8 mouse cellular contexts compared by ENCODE assay signal in genomic region chr4:82509166-82509767, GRCm38 (mm10).
DNase-seq lines count a peak whose midpoint lies in the region; ATAC-seq and TF ChIP-seq lines count a peak whose summit lies in the region.

No protein-coding gene starts in this region.

- peak overlapping the region; percentile 95 for H3K4me3 ChIP-seq in layer of hippocampus, adult 2 months
- H3K4me3 ChIP-seq in forebrain, embryonic 11.5 days (ENCODE audit: low read depth, low read length): peak overlapping the region; percentile 90
- H3K4me3 ChIP-seq in intestine, postnatal 0 days (ENCODE audit: low read depth, low read length): no peak overlapping the region
- peak overlapping the region; percentile 91 for H3K4me3 ChIP-seq in neural tube, embryonic 13.5 days

- H3K9ac ChIP-seq in forebrain, embryonic 11.5 days (ENCODE audit: low read length): peak overlapping the region; percentile 7
- H3K9ac ChIP-seq in intestine, postnatal 0 days (ENCODE audit: low read depth, low read length): no peak overlapping the region
- peak overlapping the region; percentile 99 for H3K9ac ChIP-seq in neural tube, embryonic 13.5 days

- H3K27ac ChIP-seq in layer of hippocampus, adult 2 months: peak overlapping the region; percentile 98
- H3K27ac ChIP-seq in forebrain, embryonic 11.5 days (ENCODE audit: low read depth, low read length): peak overlapping the region; percentile 99
- no peak overlapping the region for H3K27ac ChIP-seq in intestine, postnatal 0 days (ENCODE audit: low read depth, low read length)
- peak overlapping the region; percentile 99 for H3K27ac ChIP-seq in neural tube, embryonic 13.5 days (replicated peaks)

- TF ChIP-seq CTCF in layer of hippocampus, adult 2 months (conservative IDR thresholded peaks at IDR 0.05): no peak
- no peak for TF ChIP-seq CTCF in intestine, postnatal 0 days (IDR thresholded peaks at IDR 0.05; ENCODE audit: low read depth)

- DNase-seq in layer of hippocampus, adult 2 months (ENCODE audit: low spot score in 2 of 2): no peak
- no peak for DNase-seq in layer of hippocampus, postnatal 36 days
- no peak for DNase-seq in forebrain, embryonic 11.5 days (ENCODE audit: low spot score)
- no peak for DNase-seq in spleen, postnatal 10 days (ENCODE audit: low spot score in 2 of 2)
- no peak for DNase-seq in frontal cortex, postnatal 14 days (ENCODE audit: low spot score in 2 of 2)

- ATAC-seq in forebrain, embryonic 11.5 days (replicated peaks; ENCODE audit: low FRiP score): no peak
- no peak for ATAC-seq in intestine, postnatal 0 days
- no peak for ATAC-seq in neural tube, embryonic 13.5 days (ENCODE audit: low read depth)
- no peak for ATAC-seq in megakaryocyte-erythroid progenitor cell, adult 5-6 weeks (replicated peaks; ENCODE audit: low FRiP score, low TSS enrichment, poor library complexity, severe bottlenecking)

- H3K9me3 ChIP-seq in forebrain, embryonic 11.5 days (ENCODE audit: control insufficient read depth, low read length): no peaks in the 10 kb centered on the region
- no peaks in the 10 kb centered on the region for H3K9me3 ChIP-seq in intestine, postnatal 0 days (ENCODE audit: control insufficient read depth)
- no peaks in the 10 kb centered on the region for H3K9me3 ChIP-seq in neural tube, embryonic 13.5 days

- no peaks in the 10 kb centered on the region for H3K27me3 ChIP-seq in forebrain, embryonic 11.5 days (ENCODE audit: control insufficient read depth, insufficient read depth, low read length)
- H3K27me3 ChIP-seq in intestine, postnatal 0 days (replicated peaks; ENCODE audit: control insufficient read depth, insufficient read depth, low read length): no peaks in the 10 kb centered on the region
- no peaks in the 10 kb centered on the region for H3K27me3 ChIP-seq in neural tube, embryonic 13.5 days

- H3K4me2 ChIP-seq in forebrain, embryonic 11.5 days (ENCODE audit: low read depth, low read length, severe bottlenecking): peak overlapping the region; percentile 96
- 0 out of 2 replicates have a peak overlapping the region, but pooled peaks have one; percentile 6 for H3K4me2 ChIP-seq in intestine, postnatal 0 days (replicated peaks; ENCODE audit: low read depth)
- peak overlapping the region; percentile 77 for H3K4me2 ChIP-seq in neural tube, embryonic 13.5 days

- 23% methylated on average over 2 of the region's 2 CpGs for WGBS in forebrain, embryonic 11.5 days
- WGBS in intestine, postnatal 0 days: 45% methylated on average over 2 of the region's 2 CpGs
- WGBS in neural tube, embryonic 13.5 days: 15% methylated on average over 2 of the region's 2 CpGs

- no peaks in the 10 kb centered on the region for H3K36me3 ChIP-seq in forebrain, embryonic 11.5 days (ENCODE audit: control insufficient read depth, insufficient read depth, low read length)
- no peaks in the 10 kb centered on the region for H3K36me3 ChIP-seq in intestine, postnatal 0 days (ENCODE audit: control insufficient read depth, insufficient read depth)
- no peaks in the 10 kb centered on the region for H3K36me3 ChIP-seq in neural tube, embryonic 13.5 days

- H3K4me1 ChIP-seq in forebrain, embryonic 11.5 days (replicated peaks; ENCODE audit: control insufficient read depth, insufficient read depth, low read length): peaks cover 24% of the 10 kb centered on the region
- no peaks in the 10 kb centered on the region; the same call in 1 of the 2 replicates for H3K4me1 ChIP-seq in intestine, postnatal 0 days (replicated peaks; ENCODE audit: control insufficient read depth, insufficient read depth, low read length)
- peaks cover 59% of the 10 kb centered on the region for H3K4me1 ChIP-seq in neural tube, embryonic 13.5 days (replicated peaks)

Comparison
In these comparisons a context has a peak if more than half of its experiments do, and no peak if none do; other contexts are left out.
1. H3K4me2 ChIP-seq: peak in every context shown above with its lines; median percentile 96 in forebrain, embryonic 11.5 days; 77 in neural tube, embryonic 13.5 days; 6 in intestine, postnatal 0 days.